9 mouse cellular contexts compared by ENCODE assay signal in genomic region chr11:78967371-78967770, GRCm38 (mm10). TPM values are rescaled to one million over a fixed set of nuclear protein-coding genes. Genes with fewer than 3 reads are reported as not detected.
A peak's percentile ranks its signal among the peaks of the same experiment; 100 is the strongest.
DNase-seq lines count a peak whose midpoint lies in the region; ATAC-seq lines count a peak whose summit lies in the region.
"Had no signal": no experiment of that assay in that cellular context is flagged by ENCODE, and none has a peak within 500 bp of the region (broad histone marks: within the 10 kb centered on the region; RNA-seq: fewer than 3 reads in every experiment).

No protein-coding gene starts in this region.

- no peak overlapping the region for H3K4me3 ChIP-seq in midbrain, embryonic 11.5 days (ENCODE audit: low read depth, low read length)
- H3K4me3 ChIP-seq in midbrain, embryonic 16.5 days (ENCODE audit: low read depth, low read length) = no peak overlapping the region
- no peak overlapping the region for H3K4me3 ChIP-seq in brown adipose tissue, adult 24 weeks (ENCODE audit: insufficient read depth, low read depth, low read length)
- H3K4me3 ChIP-seq in liver, embryonic 11.5 days (ENCODE audit: low read depth, low read length) = no peak overlapping the region
- H3K4me3 ChIP-seq: midbrain, embryonic 12.5 days had no signal

- H3K9ac ChIP-seq in midbrain, embryonic 11.5 days (ENCODE audit: low read length) = no peak overlapping the region
- H3K9ac ChIP-seq in midbrain, embryonic 16.5 days (ENCODE audit: low read depth, low read length) = no peak overlapping the region
- no peak overlapping the region for H3K9ac ChIP-seq in liver, embryonic 11.5 days (ENCODE audit: low read depth, low read length)
- H3K9ac ChIP-seq: midbrain, embryonic 12.5 days had no signal

- DNase-seq in CD4-positive, CD25-positive, alpha-beta regulatory T cell, adult 2 months (ENCODE audit: low read depth, low spot score) = peak; percentile 77
- DNase-seq in midbrain, embryonic 11.5 days (ENCODE audit: low spot score, missing footprints) = peak; percentile 85
- peak; percentile 51 to 69 for DNase-seq in heart, postnatal 14 days
- DNase-seq in liver, embryonic 11.5 days (ENCODE audit: low spot score) = no peak
- DNase-seq in right cerebral cortex, postnatal 14 days = peak; percentile 61

- no peaks in the 10 kb centered on the region for H3K27me3 ChIP-seq in midbrain, embryonic 11.5 days (ENCODE audit: control insufficient read depth, insufficient read depth, low read length)
- no peaks in the 10 kb centered on the region for H3K27me3 ChIP-seq in midbrain, embryonic 16.5 days (ENCODE audit: control insufficient read depth, insufficient read depth, low read depth, low read length)
- no peaks in the 10 kb centered on the region for H3K27me3 ChIP-seq in liver, embryonic 11.5 days (replicated peaks; ENCODE audit: control insufficient read depth, insufficient read depth, low read length)
- H3K27me3 ChIP-seq: midbrain, embryonic 12.5 days had no signal

- no peaks in the 10 kb centered on the region for H3K4me1 ChIP-seq in midbrain, embryonic 11.5 days (ENCODE audit: control insufficient read depth, insufficient read depth, low read length)
- no peaks in the 10 kb centered on the region for H3K4me1 ChIP-seq in midbrain, embryonic 16.5 days (ENCODE audit: control insufficient read depth, insufficient read depth, low read length)
- peaks cover 14% of the 10 kb centered on the region for H3K4me1 ChIP-seq in brown adipose tissue, adult 24 weeks (ENCODE audit: control insufficient read depth, insufficient read depth, insufficient read length, low read length)
- peaks cover 4% of the 10 kb centered on the region; the same call in 1 of the 2 replicates for H3K4me1 ChIP-seq in liver, embryonic 11.5 days (replicated peaks; ENCODE audit: control insufficient read depth, insufficient read depth, low read length)

- H3K4me2 ChIP-seq in midbrain, embryonic 11.5 days = no peak overlapping the region
- no peak overlapping the region for H3K4me2 ChIP-seq in midbrain, embryonic 16.5 days (ENCODE audit: low read length)
- H3K4me2 ChIP-seq in liver, embryonic 11.5 days = no peak overlapping the region
- H3K4me2 ChIP-seq: midbrain, embryonic 12.5 days had no signal

- no peak overlapping the region for H3K27ac ChIP-seq in midbrain, embryonic 11.5 days (ENCODE audit: low read depth, low read length)
- H3K27ac ChIP-seq in midbrain, embryonic 16.5 days (ENCODE audit: low read length) = no peak overlapping the region
- H3K27ac ChIP-seq in brown adipose tissue, adult 24 weeks (replicated peaks; ENCODE audit: low read depth, low read length) = peak overlapping the region; percentile 48; the same call in 1 of the 2 replicates
- H3K27ac ChIP-seq in liver, embryonic 11.5 days (ENCODE audit: low read depth, low read length) = no peak overlapping the region
- H3K27ac ChIP-seq: midbrain, embryonic 12.5 days had no signal

- no peaks in the 10 kb centered on the region for H3K9me3 ChIP-seq in midbrain, embryonic 11.5 days (ENCODE audit: control insufficient read depth, low read length)
- no peaks in the 10 kb centered on the region for H3K9me3 ChIP-seq in midbrain, embryonic 16.5 days (replicated peaks; ENCODE audit: control insufficient read depth, low read length, poor library complexity, severe bottlenecking)
- no peaks in the 10 kb centered on the region for H3K9me3 ChIP-seq in liver, embryonic 11.5 days (ENCODE audit: control insufficient read depth, low read length)
- H3K9me3 ChIP-seq: midbrain, embryonic 12.5 days had no signal

- WGBS in midbrain, embryonic 11.5 days = 26% methylated on average over 4 of the region's 4 CpGs
- WGBS in midbrain, embryonic 16.5 days = 24% methylated on average over 4 of the region's 4 CpGs
- 22% methylated on average over 4 of the region's 4 CpGs for WGBS in liver, embryonic 11.5 days

- intact Hi-C loops in heart, postnatal 14 days (cut with DNase I) = loop anchor here (2.0 to 10.0 kb wide), 4 partner anchors 45 to 457 kb away; no protein-coding TSS in a partner anchor

- no peak for ATAC-seq in CD4-positive, CD25-positive, alpha-beta regulatory T cell, adult 4 months
- ATAC-seq in midbrain, embryonic 11.5 days (ENCODE audit: low FRiP score) = no peak
- no peak for ATAC-seq in midbrain, embryonic 16.5 days
- peak; percentile 43; the same call in 1 of the 2 replicates for ATAC-seq in liver, embryonic 11.5 days (replicated peaks; ENCODE audit: low FRiP score)

- H3K36me3 ChIP-seq in midbrain, embryonic 11.5 days (ENCODE audit: control insufficient read depth, insufficient read depth, low read length) = no peaks in the 10 kb centered on the region
- no peaks in the 10 kb centered on the region for H3K36me3 ChIP-seq in midbrain, embryonic 16.5 days (ENCODE audit: control insufficient read depth, insufficient read depth, low read length)
- H3K36me3 ChIP-seq in liver, embryonic 11.5 days (ENCODE audit: control insufficient read depth, insufficient read depth, low read length) = no peaks in the 10 kb centered on the region
- H3K36me3 ChIP-seq: midbrain, embryonic 12.5 days had no signal

RNA-seq across cellular contexts. Expression of gene Lgals9, which starts 17.4 kb away (rescaled TPM):
- 100 to 1,000 TPM; 289 to 325 TPM for polyA plus RNA-seq in CD4-positive, CD25-positive, alpha-beta regulatory T cell, adult 4 months (2017; shearing (Covaris generic))
- 5.4 and 6.7 TPM in 2 replicates for polyA plus RNA-seq in midbrain, embryonic 11.5 days (2014; fragmentation: Nextera tagmentation; extraction: Ambion mirVana)
- 7.6 and 8.0 TPM in 2 replicates for polyA plus RNA-seq in midbrain, embryonic 16.5 days (2015; fragmentation: Nextera tagmentation; extraction: Ambion mirVana)
- 39.6 and 55.8 TPM in 2 replicates for polyA plus RNA-seq in brown adipose tissue, adult 24 weeks (2012; ENCODE audit: insufficient read depth, insufficient read length, missing spikeins)
- total RNA-seq in heart, postnatal 14 days (2021) = 10 to 100 TPM; 35.5 to 36.1 TPM
- 44.1 and 47.1 TPM in 2 replicates for polyA plus RNA-seq in liver, embryonic 11.5 days (2014; fragmentation: Nextera tagmentation; extraction: Ambion mirVana)

RNA-seq across cellular contexts. Expression of gene Nos2, which starts 46.8 kb away (rescaled TPM):
- polyA plus RNA-seq in CD4-positive, CD25-positive, alpha-beta regulatory T cell, adult 4 months (2017; shearing (Covaris generic)) = not detected
- polyA plus RNA-seq in midbrain, embryonic 11.5 days (2014; fragmentation: Nextera tagmentation; extraction: Ambion mirVana) = 0.64 and 0.69 TPM in 2 replicates
- polyA plus RNA-seq in midbrain, embryonic 16.5 days (2015; fragmentation: Nextera tagmentation; extraction: Ambion mirVana) = 0.87 and 1.1 TPM in 2 replicates
- 2.6 and 3.8 TPM in 2 replicates for polyA plus RNA-seq in brown adipose tissue, adult 24 weeks (2012; ENCODE audit: insufficient read depth, insufficient read length, missing spikeins)
- 1 to 10 TPM; 6.6 TPM for total RNA-seq in heart, postnatal 14 days (2021)
- polyA plus RNA-seq in liver, embryonic 11.5 days (2014; fragmentation: Nextera tagmentation; extraction: Ambion mirVana) = 0.21 and 0.38 TPM in 2 replicates
